Mouse (Mus musculus) midbrain, embryonic 14.5 days (tissue): ENCODE measurements around the gene Ispd. TPM values are rescaled to one million over a fixed set of nuclear protein-coding genes. Genes with fewer than 3 reads are reported as not detected.

Experiments used
- ATAC-seq: fragments of 200-750 bp; cut with Nextera tagmentation; 2 replicates; pipeline ENCODE4 v1.8.0; 2017; ENCODE audit warnings: moderate number of reproducible peaks, moderate library complexity; ENCODE audit not compliant: low FRiP score, low TSS enrichment
- DNase-seq: peaks from one replicate; pipeline ENCODE4 v3.0.0-alpha.2; 2015
- H3K27ac ChIP-seq: fragments of 300-500 bp; sonication (generic); replicated peaks from 2 replicates; pipeline ENCODE4 v1.5.1; 2014; ENCODE audit warnings: mild to moderate bottlenecking, low read depth, low read length, moderate library complexity
- H3K27me3 ChIP-seq: fragments of 300-500 bp; sonication (generic); 2 replicates; pipeline ENCODE4 v1.6.1; 2014; ENCODE audit warnings: low read length, control low read depth, mixed read lengths; ENCODE audit not compliant: control insufficient read depth, insufficient read depth
- H3K36me3 ChIP-seq: fragments of 300-500 bp; sonication (generic); 2 replicates; pipeline ENCODE4 v1.6.1; 2014; ENCODE audit warnings: low read length, control low read depth; ENCODE audit not compliant: control insufficient read depth, insufficient read depth
- H3K4me1 ChIP-seq: fragments of 300-500 bp; sonication (generic); 2 replicates; pipeline ENCODE4 v1.6.1; 2014; ENCODE audit warnings: mild to moderate bottlenecking, antibody characterized with exemption, low read length, control low read depth; ENCODE audit not compliant: control insufficient read depth, insufficient read depth
- H3K4me2 ChIP-seq: fragments of 300-500 bp; sonication (generic); 2 replicates; pipeline ENCODE4 v1.6.1; 2014; ENCODE audit warnings: mild to moderate bottlenecking, low read length, moderate library complexity
- H3K4me3 ChIP-seq: fragments of 300-500 bp; sonication (generic); replicated peaks from 2 replicates; pipeline ENCODE4 v1.5.1; 2014; ENCODE audit warnings: low read depth, low read length
- H3K9ac ChIP-seq: fragments of 300-500 bp; sonication (generic); replicated peaks from 2 replicates; pipeline ENCODE4 v1.6.1; 2014; ENCODE audit warnings: mild to moderate bottlenecking, low read length, moderate library complexity
- H3K9me3 ChIP-seq: fragments of 300-500 bp; sonication (generic); 2 replicates; pipeline ENCODE4 v1.6.1; 2016; ENCODE audit warnings: low read length, control low read depth, mixed read lengths; ENCODE audit not compliant: control insufficient read depth
- WGBS: fragments of 180-500 bp; shearing (Covaris S2); extraction: QIAGEN DNeasy Blood & Tissue Kit; methylation state at CpG from one replicate; pipeline ENCODE4 v1.1.7; 2014; 5-methylcytosine and 5-hydroxymethylcytosine counted together
- polyA plus RNA-seq: library from polyadenylated mRNA; unstranded; fragments of >200 nt; fragmentation: Nextera tagmentation; extraction: Ambion mirVana; gene quantifications from 2 replicates; pipeline ENCODE4 v1.2.1, GENCODE M21; 2014

The Ispd gene
- polyA plus RNA-seq, 1 experiment from 2014 or later: 13.1 TPM

GRCm38 (mm10) chr12:36721223-36721622, 340.0 kb downstream of the Ispd start:
- H3K27me3 ChIP-seq: no peaks in the 10 kb centered on the region
- H3K36me3 ChIP-seq: no peaks in the 10 kb centered on the region
- H3K9me3 ChIP-seq: no peaks in the 10 kb centered on the region
- WGBS: 41% methylated on average over 6 of the region's 6 CpGs
- H3K27ac ChIP-seq: no peak overlapping the region
- ATAC-seq (no peak; the same call in 1 of the 2 replicates), DNase-seq (peak; percentile 18)
- H3K4me3 ChIP-seq: no peak overlapping the region
- no peaks in the 10 kb centered on the region; the same call in 1 of the 2 replicates for H3K4me1 ChIP-seq
- H3K4me2 ChIP-seq: no peak overlapping the region
- H3K9ac ChIP-seq: no peak overlapping the region

DNA sequence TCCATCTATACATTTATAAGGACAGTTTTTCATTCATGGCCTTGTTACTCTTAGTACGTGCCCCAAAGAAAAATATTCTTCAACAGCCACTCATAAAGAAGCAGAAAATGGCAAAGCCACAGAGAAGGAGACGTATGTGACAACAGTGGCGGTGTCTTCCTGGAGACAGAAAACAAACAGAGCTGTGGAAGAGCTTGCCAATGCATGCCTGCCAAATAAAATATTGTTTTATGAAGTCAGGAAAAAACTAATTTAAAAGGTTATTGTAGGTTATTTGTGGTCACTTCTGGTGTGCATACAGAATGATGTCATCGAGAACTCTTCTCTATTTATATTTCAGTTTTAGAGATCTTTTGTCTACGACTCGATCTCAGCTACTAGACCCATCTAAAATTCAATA, 341.5 kb downstream of the Ispd start:
- Histone ChIP-seq H3K4me1 (no peaks in the 10 kb centered on the region; the same call in 1 of the 2 replicates), H3K4me3 (no peak overlapping the region), H3K9me3 (no peaks in the 10 kb centered on the region), H3K9ac (no peak overlapping the region), H3K27ac (no peak overlapping the region), H3K27me3 (no peaks in the 10 kb centered on the region), H3K4me2 (no peak overlapping the region), H3K36me3 (no peaks in the 10 kb centered on the region)
- ATAC-seq: no peak
- WGBS: 87% methylated on average over 6 of the region's 6 CpGs
- no peak for DNase-seq

- H3K4me3 ChIP-seq: no peak overlapping the region
- H3K36me3 ChIP-seq: no peaks in the 10 kb centered on the region
- no peaks in the 10 kb centered on the region for H3K27me3 ChIP-seq
- H3K9ac ChIP-seq: no peak overlapping the region
- no peaks in the 10 kb centered on the region for H3K9me3 ChIP-seq
- no peak for ATAC-seq
- 67% methylated on average over 3 of the region's 3 CpGs for WGBS
- H3K4me2 ChIP-seq: no peak overlapping the region
- no peaks in the 10 kb centered on the region; the same call in 1 of the 2 replicates for H3K4me1 ChIP-seq
- H3K27ac ChIP-seq: no peak overlapping the region
- no peak for DNase-seq
Observed at GRCm38 (mm10) chr12:36723302-36723701, 342.1 kb downstream of the Ispd start.

- ATAC-seq: no peak
- Histone ChIP-seq H3K4me1 (no peaks in the 10 kb centered on the region; the same call in 1 of the 2 replicates), H3K27me3 (no peaks in the 10 kb centered on the region), H3K9ac (no peak overlapping the region), H3K36me3 (no peaks in the 10 kb centered on the region), H3K9me3 (no peaks in the 10 kb centered on the region), H3K27ac (no peak overlapping the region), H3K4me2 (no peak overlapping the region), H3K4me3 (no peak overlapping the region)
- DNase-seq: no peak
- 76% methylated on average over 4 of the region's 4 CpGs for WGBS
Observed at GRCm38 (mm10) chr12:36724297-36724696, 343.0 kb downstream of the Ispd start.

GRCm38 (mm10) chr12:36725250-36725649, 344.0 kb downstream of the Ispd start:
- Histone ChIP-seq H3K36me3 (no peaks in the 10 kb centered on the region), H3K4me1 (no peaks in the 10 kb centered on the region; the same call in 1 of the 2 replicates), H3K4me3 (no peak overlapping the region), H3K4me2 (no peak overlapping the region), H3K9ac (no peak overlapping the region), H3K9me3 (no peaks in the 10 kb centered on the region), H3K27ac (no peak overlapping the region), H3K27me3 (no peaks in the 10 kb centered on the region)
- DNase-seq: no peak
- 87% methylated on average over 3 of the region's 3 CpGs for WGBS
- no peak for ATAC-seq

GRCm38 (mm10) chr12:36726026-36726425, 344.8 kb downstream of the Ispd start:
- Histone ChIP-seq H3K4me2 (no peak overlapping the region), H3K9ac (no peak overlapping the region), H3K4me3 (no peak overlapping the region), H3K27me3 (no peaks in the 10 kb centered on the region), H3K4me1 (no peaks in the 10 kb centered on the region; the same call in 1 of the 2 replicates), H3K9me3 (no peaks in the 10 kb centered on the region), H3K36me3 (no peaks in the 10 kb centered on the region), H3K27ac (no peak overlapping the region)
- ATAC-seq (no peak), DNase-seq (no peak)
- 63% methylated on average over 1 of the region's 1 CpGs for WGBS

DNA sequence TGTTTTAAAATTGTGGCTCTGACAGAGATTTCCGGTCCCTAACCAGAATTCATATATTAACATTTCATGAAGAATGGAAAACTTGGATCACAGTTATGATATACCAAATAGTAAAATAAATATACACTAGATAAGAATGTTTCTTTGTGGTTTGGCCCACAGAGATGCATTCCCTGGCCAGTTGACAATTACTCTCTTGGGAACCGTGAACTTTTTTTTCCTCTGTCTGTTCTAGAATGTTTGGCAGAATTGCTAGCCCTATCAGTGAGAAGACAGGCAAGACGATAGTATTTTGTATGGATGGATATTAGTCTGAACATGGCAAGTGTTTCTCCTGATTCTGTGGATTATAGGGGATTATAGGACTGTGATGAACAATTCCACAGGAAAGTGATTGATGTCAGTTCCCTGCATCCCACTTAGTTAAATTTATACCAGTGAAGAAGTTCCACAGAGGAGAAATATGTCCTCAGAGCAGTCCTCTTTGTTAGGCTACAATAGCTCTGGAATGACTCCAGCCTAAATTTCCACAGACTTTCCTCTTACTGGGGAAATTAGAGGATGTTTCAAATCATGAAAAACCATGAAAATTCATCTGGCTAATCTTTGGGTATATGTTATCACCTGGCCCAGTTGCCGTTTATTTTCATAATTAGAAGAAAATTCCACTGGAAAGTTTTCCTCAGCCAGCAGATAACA, 352.6 kb downstream of the Ispd start:
- Histone ChIP-seq H3K9me3 (no peaks in the 10 kb centered on the region), H3K36me3 (no peaks in the 10 kb centered on the region), H3K9ac (no peak overlapping the region), H3K27ac (no peak overlapping the region), H3K4me1 (no peaks in the 10 kb centered on the region), H3K27me3 (no peaks in the 10 kb centered on the region), H3K4me2 (no peak overlapping the region), H3K4me3 (no peak overlapping the region)
- DNase-seq (no peak), ATAC-seq (no peak)
- WGBS: 88% methylated on average over 4 of the region's 4 CpGs

Other genes starting within 250 kb of the Ispd start
- 73.0 and 74.0 TPM in 2 replicates for gene Ankmy2, start 224.3 kb upstream of the Ispd start, polyA plus RNA-seq
- 436 and 484 TPM in 2 replicates for gene Bzw2, start 223.4 kb upstream of the Ispd start, polyA plus RNA-seq
- gene Lrrc72, start 128.1 kb upstream of the Ispd start, polyA plus RNA-seq: not detected in 2 replicates
- 4.8 and 6.6 TPM in 2 replicates for gene Sostdc1, start 67.3 kb upstream of the Ispd start, polyA plus RNA-seq
- 2.6 and 4.4 TPM in 2 replicates for gene D630036H23Rik, start 731 bp downstream of the Ispd start, polyA plus RNA-seq